Mouse (Mus musculus): Measurements from ENCODE around the gene Myod1. TPM values are rescaled to one million over a fixed set of nuclear protein-coding genes. Genes with fewer than 3 reads are reported as not detected.

The Myod1 gene
- polyA plus RNA-seq, 1 experiment from 2014 or later, result 8.1 TPM

GRCm38 (mm10) chr7:46398612-46399011, 22.3 kb downstream of the Myod1 start:
- WGBS, result 55% methylated on average over 4 of the region's 4 CpGs
- Histone ChIP-seq H3K36me3 (replicated peaks; ENCODE audit: control insufficient read depth, insufficient read depth, low read depth, low read length) (no peaks in the 10 kb centered on the region), H3K9ac (replicated peaks; ENCODE audit: low read length) (no peak overlapping the region), H3K4me1 (ENCODE audit: control insufficient read depth, insufficient read depth, low read length) (peaks cover 3% of the 10 kb centered on the region; the same call in 1 of the 2 replicates), H3K27ac (replicated peaks; ENCODE audit: low read depth, low read length) (no peak overlapping the region), H3K4me2 (ENCODE audit: low read depth, low read length) (no peak overlapping the region), H3K4me3 (ENCODE audit: low read depth, low read length) (no peak overlapping the region), H3K27me3 (ENCODE audit: control insufficient read depth, insufficient read depth, low read length) (peaks cover 50% of the 10 kb centered on the region), H3K9me3 (replicated peaks; ENCODE audit: control insufficient read depth, low read length) (no peaks in the 10 kb centered on the region)
- DNase-seq (ENCODE audit: low spot score) (no peak), ATAC-seq (replicated peaks; ENCODE audit: insufficient number of reproducible peaks, low FRiP score, low TSS enrichment, low read depth) (no peak)

GRCm38 (mm10) chr7:46399676-46400075, 23.4 kb downstream of the Myod1 start:
- 94% methylated on average over 1 of the region's 1 CpGs for whole genome bisulfite sequencing
- no peak for DNase-seq (ENCODE audit: low spot score)
- peaks cover 3% of the 10 kb centered on the region; the same call in 1 of the 2 replicates for H3K4me1 ChIP-seq (ENCODE audit: control insufficient read depth, insufficient read depth, low read length)
- H3K27ac ChIP-seq (replicated peaks; ENCODE audit: low read depth, low read length), result no peak overlapping the region
- ATAC-seq (replicated peaks; ENCODE audit: insufficient number of reproducible peaks, low FRiP score, low TSS enrichment, low read depth), result no peak
- no peak overlapping the region for H3K4me2 ChIP-seq (ENCODE audit: low read depth, low read length)
- H3K36me3 ChIP-seq (replicated peaks; ENCODE audit: control insufficient read depth, insufficient read depth, low read depth, low read length), result no peaks in the 10 kb centered on the region
- no peak overlapping the region for H3K9ac ChIP-seq (replicated peaks; ENCODE audit: low read length)
- H3K4me3 ChIP-seq (ENCODE audit: low read depth, low read length), result no peak overlapping the region
- no peaks in the 10 kb centered on the region for H3K9me3 ChIP-seq (replicated peaks; ENCODE audit: control insufficient read depth, low read length)
- peaks cover 47% of the 10 kb centered on the region for H3K27me3 ChIP-seq (ENCODE audit: control insufficient read depth, insufficient read depth, low read length)

DNA sequence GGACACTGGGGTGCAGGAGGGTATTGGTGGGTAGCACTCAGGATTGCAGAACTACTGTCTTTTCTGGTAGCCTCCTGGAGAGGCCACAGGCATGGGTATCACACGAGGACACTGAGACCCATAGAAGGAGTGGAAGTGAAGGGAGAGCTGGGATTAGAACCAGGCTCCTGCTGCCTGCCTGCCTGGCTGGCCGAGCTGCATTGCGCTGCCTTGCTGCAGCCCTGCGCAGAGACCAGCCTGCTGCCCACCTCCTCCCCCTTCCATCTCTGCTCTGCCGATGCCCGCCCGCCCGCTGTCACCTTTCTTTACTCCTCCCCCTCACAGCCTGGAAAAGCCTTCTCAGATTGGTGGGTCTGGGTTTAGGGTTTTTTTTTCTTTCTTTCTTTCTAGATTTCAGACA, 24.1 kb downstream of the Myod1 start:
- Histone ChIP-seq H3K36me3 (replicated peaks; ENCODE audit: control insufficient read depth, insufficient read depth, low read depth, low read length) (no peaks in the 10 kb centered on the region), H3K9ac (replicated peaks; ENCODE audit: low read length) (no peak overlapping the region), H3K4me1 (ENCODE audit: control insufficient read depth, insufficient read depth, low read length) (peaks cover 3% of the 10 kb centered on the region; the same call in 1 of the 2 replicates), H3K27ac (replicated peaks; ENCODE audit: low read depth, low read length) (no peak overlapping the region), H3K27me3 (ENCODE audit: control insufficient read depth, insufficient read depth, low read length) (peaks cover 44% of the 10 kb centered on the region), H3K4me3 (ENCODE audit: low read depth, low read length) (no peak overlapping the region), H3K9me3 (replicated peaks; ENCODE audit: control insufficient read depth, low read length) (no peaks in the 10 kb centered on the region), H3K4me2 (ENCODE audit: low read depth, low read length) (no peak overlapping the region)
- DNase-seq (ENCODE audit: low spot score) (no peak), ATAC-seq (replicated peaks; ENCODE audit: insufficient number of reproducible peaks, low FRiP score, low TSS enrichment, low read depth) (no peak)
- WGBS, result 50% methylated on average over 8 of the region's 8 CpGs

GRCm38 (mm10) chr7:46401371-46402180, 25.3 kb downstream of the Myod1 start:
- WGBS, result 70% methylated on average over 3 of the region's 3 CpGs
- peaks cover 33% of the 10 kb centered on the region for H3K27me3 ChIP-seq (ENCODE audit: control insufficient read depth, insufficient read depth, low read length)

GRCm38 (mm10) chr7:46403616-46404485, 27.6 kb downstream of the Myod1 start:
- 83% methylated on average over 15 of the region's 15 CpGs for WGBS
- no peaks in the 10 kb centered on the region for H3K4me1 ChIP-seq (ENCODE audit: control insufficient read depth, insufficient read depth, low read length)
- no peak overlapping the region for H3K4me2 ChIP-seq (ENCODE audit: low read depth, low read length)
- H3K4me3 ChIP-seq (ENCODE audit: low read depth, low read length), result no peak overlapping the region
- H3K9me3 ChIP-seq (replicated peaks; ENCODE audit: control insufficient read depth, low read length), result no peaks in the 10 kb centered on the region
- no peak for DNase-seq (ENCODE audit: low spot score)
- no peak for ATAC-seq (replicated peaks; ENCODE audit: insufficient number of reproducible peaks, low FRiP score, low TSS enrichment, low read depth)
- H3K27me3 ChIP-seq (ENCODE audit: control insufficient read depth, insufficient read depth, low read length), result peaks cover 11% of the 10 kb centered on the region
- H3K36me3 ChIP-seq (replicated peaks; ENCODE audit: control insufficient read depth, insufficient read depth, low read depth, low read length), result no peaks in the 10 kb centered on the region
- H3K9ac ChIP-seq (replicated peaks; ENCODE audit: low read length), result no peak overlapping the region
- no peak overlapping the region for H3K27ac ChIP-seq (replicated peaks; ENCODE audit: low read depth, low read length)

More at GRCm38 (mm10) chr7:46401371-46402180, 25.3 kb downstream of the Myod1 start:
- no peak overlapping the region for H3K4me2 ChIP-seq (ENCODE audit: low read depth, low read length)
- ATAC-seq (replicated peaks; ENCODE audit: insufficient number of reproducible peaks, low FRiP score, low TSS enrichment, low read depth), result no peak
- no peak for DNase-seq (ENCODE audit: low spot score)
- no peak overlapping the region for H3K27ac ChIP-seq (replicated peaks; ENCODE audit: low read depth, low read length)
- H3K9ac ChIP-seq (replicated peaks; ENCODE audit: low read length), result no peak overlapping the region
- H3K9me3 ChIP-seq (replicated peaks; ENCODE audit: control insufficient read depth, low read length), result no peaks in the 10 kb centered on the region
- no peak overlapping the region for H3K4me3 ChIP-seq (ENCODE audit: low read depth, low read length)
- H3K4me1 ChIP-seq (ENCODE audit: control insufficient read depth, insufficient read depth, low read length), result peaks cover 3% of the 10 kb centered on the region; the same call in 1 of the 2 replicates
- H3K36me3 ChIP-seq (replicated peaks; ENCODE audit: control insufficient read depth, insufficient read depth, low read depth, low read length), result no peaks in the 10 kb centered on the region

- DNase-seq (ENCODE audit: low spot score) (no peak), ATAC-seq (replicated peaks; ENCODE audit: insufficient number of reproducible peaks, low FRiP score, low TSS enrichment, low read depth) (no peak)
- no peak overlapping the region for H3K4me3 ChIP-seq (ENCODE audit: low read depth, low read length)
- peaks cover 2% of the 10 kb centered on the region; the same call in 1 of the 2 replicates for H3K27me3 ChIP-seq (ENCODE audit: control insufficient read depth, insufficient read depth, low read length)
- no peak overlapping the region for H3K9ac ChIP-seq (replicated peaks; ENCODE audit: low read length)
- no peak overlapping the region for H3K4me2 ChIP-seq (ENCODE audit: low read depth, low read length)
- H3K9me3 ChIP-seq (replicated peaks; ENCODE audit: control insufficient read depth, low read length), result no peaks in the 10 kb centered on the region
- no peaks in the 10 kb centered on the region for H3K4me1 ChIP-seq (ENCODE audit: control insufficient read depth, insufficient read depth, low read length)
- no peak overlapping the region for H3K27ac ChIP-seq (replicated peaks; ENCODE audit: low read depth, low read length)
- no peaks in the 10 kb centered on the region for H3K36me3 ChIP-seq (replicated peaks; ENCODE audit: control insufficient read depth, insufficient read depth, low read depth, low read length)
- 83% methylated on average over 7 of the region's 7 CpGs for WGBS
Measured at GRCm38 (mm10) chr7:46404756-46405155, 28.5 kb downstream of the Myod1 start.

- WGBS, result 86% methylated on average over 9 of the region's 9 CpGs
- H3K4me3 ChIP-seq (ENCODE audit: low read depth, low read length), result no peak overlapping the region
- ATAC-seq (replicated peaks; ENCODE audit: insufficient number of reproducible peaks, low FRiP score, low TSS enrichment, low read depth) (no peak), DNase-seq (ENCODE audit: low spot score) (no peak)
- no peak overlapping the region for H3K9ac ChIP-seq (replicated peaks; ENCODE audit: low read length)
- no peaks in the 10 kb centered on the region for H3K9me3 ChIP-seq (replicated peaks; ENCODE audit: control insufficient read depth, low read length)
- H3K27me3 ChIP-seq (ENCODE audit: control insufficient read depth, insufficient read depth, low read length), result no peaks in the 10 kb centered on the region
- H3K27ac ChIP-seq (replicated peaks; ENCODE audit: low read depth, low read length), result no peak overlapping the region
- no peaks in the 10 kb centered on the region for H3K4me1 ChIP-seq (ENCODE audit: control insufficient read depth, insufficient read depth, low read length)
- no peak overlapping the region for H3K4me2 ChIP-seq (ENCODE audit: low read depth, low read length)
- H3K36me3 ChIP-seq (replicated peaks; ENCODE audit: control insufficient read depth, insufficient read depth, low read depth, low read length), result no peaks in the 10 kb centered on the region
Measured at GRCm38 (mm10) chr7:46408606-46409005, 32.3 kb downstream of the Myod1 start.

Data from embryonic facial prominence, embryonic 11.5 days (tissue).